Mouse (Mus musculus) CH12.LX (cell line): ENCODE measurements around the gene Gm20388.

Experiments
- CHD1 ChIP-seq: IDR thresholded peaks from 2 replicates; pipeline ENCODE4 v1.6.1; 2012; ENCODE audit warnings: low read depth, low read length, improper control_type of control experiment, inconsistent platforms
- CTCF ChIP-seq, 2 experiments: IDR thresholded peaks in 1 of 2; conservative IDR thresholded peaks in 1 of 2; 2 replicates each; pipeline ENCODE4 v1.5.1; 2011 to 2012; ENCODE audit warnings: low read depth in 2 of 2, low read length in 2 of 2, improper control_type of control experiment in 1 of 2, inconsistent platforms in 1 of 2, mild to moderate bottlenecking in 1 of 2, moderate library complexity in 1 of 2
- EP300 ChIP-seq: IDR thresholded peaks from 2 replicates; pipeline ENCODE4 v1.6.1; 2011; ENCODE audit warnings: low read length, improper control_type of control experiment
- GABPA ChIP-seq: IDR thresholded peaks from 2 replicates; pipeline ENCODE4 v1.6.1; 2012; ENCODE audit warnings: low read depth, low read length, improper control_type of control experiment, inconsistent platforms; ENCODE audit not compliant: insufficient replicate concordance
- NELFE ChIP-seq: IDR thresholded peaks from 2 replicates; pipeline ENCODE4 v1.6.1; 2011; ENCODE audit warnings: low read depth, low read length, improper control_type of control experiment
- NRF1 ChIP-seq: IDR thresholded peaks from 2 replicates; pipeline ENCODE4 v1.6.1; 2014; ENCODE audit warnings: low read depth, mild to moderate bottlenecking, inconsistent platforms, low read length, improper control_type of control experiment, moderate library complexity
- POLR2A ChIP-seq: IDR thresholded peaks from 2 replicates; pipeline ENCODE4 v1.6.1; 2011; ENCODE audit warnings: low read depth, mild to moderate bottlenecking, improper control_type of control experiment, low read length
- POLR2AphosphoS2 ChIP-seq: IDR thresholded peaks from 2 replicates; pipeline ENCODE4 v1.6.1; 2011; ENCODE audit warnings: low read depth, low read length, improper control_type of control experiment
- ZC3H11A ChIP-seq: IDR thresholded peaks from 2 replicates; pipeline ENCODE4 v1.6.1; 2012; ENCODE audit warnings: low read depth, mild to moderate bottlenecking, inconsistent platforms, low read length, improper control_type of control experiment
- ZMIZ1 ChIP-seq: IDR thresholded peaks from 2 replicates; pipeline ENCODE4 v1.6.1; 2012; ENCODE audit warnings: low read depth, mild to moderate bottlenecking, inconsistent platforms, low read length, improper control_type of control experiment

GRCm38 (mm10) chr8:122442781-122443180, 2532.1 kb downstream of the Gm20388 start:
- no peak for TF ChIP-seq CTCF (conservative IDR thresholded peaks at IDR 0.05 in 1 of 2, IDR thresholded peaks at IDR 0.05 in 1 of 2; ENCODE audit: low read depth in 2 of 2, low read length in 2 of 2)
- TF ChIP-seq NRF1 = no peak
- TF ChIP-seq EP300 = no peak
- no peak for TF ChIP-seq POLR2AphosphoS2
- TF ChIP-seq ZC3H11A = no peak
- no peak for TF ChIP-seq ZMIZ1
- TF ChIP-seq POLR2A = no peak
- no peak for TF ChIP-seq CHD1
- TF ChIP-seq NELFE = no peak
- no peak for TF ChIP-seq GABPA
